Mouse (Mus musculus) hindbrain, embryonic 10.5 days (tissue): ENCODE results near the gene Ubap1. TPM values are rescaled to one million over a fixed set of nuclear protein-coding genes. Genes with fewer than 3 reads are reported as not detected.
A peak's percentile ranks its signal among the peaks of the same experiment; 100 is the strongest.

Source experiments
- DNase-seq: peaks from one replicate; pipeline ENCODE4 v3.0.0-alpha.2; 2017; ENCODE audit warnings: low spot score
- H3K27ac ChIP-seq: fragments of 300-500 bp; sonication (generic); 2 replicates; pipeline ENCODE4 v1.5.1; 2016; ENCODE audit warnings: mild to moderate bottlenecking, moderate library complexity
- H3K27me3 ChIP-seq: fragments of 300-500 bp; sonication (generic); 2 replicates; pipeline ENCODE4 v1.6.1; 2016; ENCODE audit warnings: mild to moderate bottlenecking; ENCODE audit not compliant: poor library complexity, insufficient read depth, severe bottlenecking
- H3K36me3 ChIP-seq: fragments of 300-500 bp; sonication (generic); 2 replicates; pipeline ENCODE4 v1.6.1; 2016; ENCODE audit warnings: mild to moderate bottlenecking, moderate library complexity
- H3K4me1 ChIP-seq: fragments of 300-500 bp; sonication (generic); replicated peaks from 2 replicates; pipeline ENCODE4 v1.6.1; 2016; ENCODE audit warnings: mild to moderate bottlenecking
- H3K4me3 ChIP-seq: fragments of 300-500 bp; sonication (generic); 2 replicates; pipeline ENCODE4 v1.5.1; 2016; ENCODE audit warnings: mild to moderate bottlenecking, moderate library complexity
- H3K9me3 ChIP-seq: fragments of 300-500 bp; sonication (generic); 2 replicates; pipeline ENCODE4 v1.6.1; 2016; ENCODE audit warnings: mild to moderate bottlenecking, moderate library complexity
- WGBS: fragments of 180-500 bp; shearing (Covaris S2); methylation state at CpG from one replicate; pipeline ENCODE4 v1.1.7; 2016; 5-methylcytosine and 5-hydroxymethylcytosine counted together
- polyA plus RNA-seq: library from polyadenylated mRNA; unstranded; fragments of >200 nt; fragmentation: Nextera tagmentation; extraction: Ambion mirVana; gene quantifications from 2 replicates; pipeline ENCODE4 v1.2.1, GENCODE M21; 2016

Gene Ubap1
- polyA plus RNA-seq = 73.4 and 73.8 TPM in 2 replicates

DNA sequence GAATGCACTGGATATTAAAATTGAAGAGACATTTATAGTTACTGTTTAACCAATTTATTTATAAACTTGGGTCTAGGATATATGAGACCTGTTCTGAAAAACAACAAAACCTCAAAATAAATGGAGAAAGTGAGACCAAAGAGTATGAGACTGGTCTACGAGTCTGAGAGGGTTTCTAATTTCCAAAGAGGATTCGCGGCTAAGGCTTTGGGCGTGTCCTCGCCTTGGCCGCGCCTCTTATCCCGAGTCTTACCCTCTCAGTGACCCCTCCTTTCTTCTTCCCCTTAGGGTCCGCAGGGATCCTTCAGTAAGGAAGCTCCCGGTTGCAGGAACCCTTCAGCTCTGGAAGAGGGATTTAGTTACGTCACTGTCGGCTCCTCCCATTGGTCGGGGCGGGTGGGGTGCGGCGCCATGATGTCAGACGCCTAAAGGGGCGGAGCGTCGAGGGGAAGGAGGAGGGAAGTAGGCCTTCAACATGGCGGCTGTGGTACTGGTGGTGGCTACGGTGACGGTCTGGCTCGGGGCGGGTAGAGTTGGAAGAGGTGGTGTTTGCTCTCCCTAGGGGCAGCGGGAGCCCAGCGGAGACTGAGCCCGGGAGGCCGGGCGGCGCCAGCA lies at the start of gene Ubap1:
Gene Ubap1 (plus strand): TSS at position 413 of the 615 bp plus-strand sequence.
- peak; percentile 99 for DNase-seq
- peak within 1 kb of the TSS; percentile 94 for H3K27ac ChIP-seq
- H3K27me3 ChIP-seq = no peaks in the 10 kb centered on the region
- peak within 1 kb of the TSS; percentile 78 for H3K4me3 ChIP-seq
- peaks cover 19% of the 10 kb centered on the region for H3K4me1 ChIP-seq
- WGBS = under 1% methylated on average over 31 of the region's 31 CpGs
- H3K36me3 ChIP-seq = peaks cover 26% of the 10 kb centered on the region
- H3K9me3 ChIP-seq = no peaks in the 10 kb centered on the region

DNA sequence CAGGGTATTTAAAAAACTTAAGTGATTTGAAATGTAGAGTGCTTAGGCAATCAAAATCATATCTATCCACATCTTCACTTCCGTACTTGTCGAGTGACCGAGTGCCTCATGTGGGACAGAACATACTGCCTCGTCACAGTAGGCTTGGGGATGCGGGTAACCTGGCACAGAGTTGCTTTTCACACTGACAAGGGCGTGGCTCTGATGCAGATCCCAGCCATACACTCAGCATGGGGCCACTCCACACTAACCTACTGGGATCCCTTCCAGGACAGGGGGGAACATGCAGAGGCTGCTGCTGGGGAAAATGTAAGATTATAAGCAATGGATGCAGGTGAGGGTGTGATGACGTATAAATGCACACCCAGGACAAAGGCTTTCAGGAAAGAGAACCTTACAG lies 45.1 kb upstream of the Ubap1 start:
- DNase-seq = no peak
- 91% methylated on average over 7 of the region's 7 CpGs for WGBS
- peaks cover 90% of the 10 kb centered on the region for H3K36me3 ChIP-seq

DNA sequence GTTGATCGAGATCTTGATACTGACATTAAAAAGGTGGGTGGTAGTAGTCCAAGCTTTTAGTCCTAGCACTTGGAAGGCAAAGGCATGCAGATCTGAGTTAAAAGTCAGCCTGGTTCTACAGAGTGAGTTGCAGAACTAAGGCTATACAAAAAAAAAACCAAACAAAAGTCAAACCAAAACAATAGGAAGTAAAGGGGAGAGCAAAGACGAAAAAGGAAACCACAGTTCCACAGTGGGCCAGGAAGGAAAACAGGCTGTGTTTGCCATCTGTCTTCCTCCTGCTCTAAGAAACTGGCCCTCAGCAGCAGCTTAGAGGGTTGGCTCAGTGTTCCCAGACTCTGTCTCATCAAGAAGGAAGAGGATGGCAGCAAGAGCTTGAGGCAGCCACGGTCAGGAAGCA lies 44.5 kb upstream of the Ubap1 start:
- Histone ChIP-seq H3K27me3 (no peaks in the 10 kb centered on the region), H3K9me3 (no peaks in the 10 kb centered on the region), H3K4me1 (no peaks in the 10 kb centered on the region), H3K36me3 (peaks cover 90% of the 10 kb centered on the region), H3K4me3 (no peak overlapping the region), H3K27ac (no peak overlapping the region)
- no peak for DNase-seq
- WGBS = 70% methylated on average over 3 of the region's 3 CpGs

More for the DNA sequence above, 45.1 kb upstream of the Ubap1 start:
- no peak overlapping the region for H3K27ac ChIP-seq
- no peaks in the 10 kb centered on the region for H3K9me3 ChIP-seq
- no peaks in the 10 kb centered on the region for H3K4me1 ChIP-seq
- H3K4me3 ChIP-seq = no peak overlapping the region
- no peaks in the 10 kb centered on the region for H3K27me3 ChIP-seq

DNA sequence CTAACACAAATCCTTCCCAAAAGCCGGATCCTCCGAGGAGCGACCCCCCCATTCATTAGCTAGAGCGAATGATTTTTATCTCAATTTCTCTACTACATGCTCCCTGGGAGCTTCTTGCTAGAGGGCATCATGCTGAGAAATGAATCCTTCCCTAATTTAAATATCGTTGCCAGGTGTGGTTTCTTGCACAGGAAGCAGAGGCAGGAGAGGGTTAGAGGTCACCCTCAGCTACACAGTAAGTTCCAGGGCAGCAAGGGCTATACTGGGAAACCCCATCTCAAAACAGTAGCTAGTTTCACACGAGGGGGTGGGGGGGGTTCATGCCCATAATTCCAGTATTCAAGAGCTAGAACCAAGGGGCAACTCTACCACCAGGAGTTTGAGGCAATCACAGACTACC lies 41.4 kb upstream of the Ubap1 start:
- Histone ChIP-seq H3K36me3 (peaks cover 90% of the 10 kb centered on the region), H3K27ac (no peak overlapping the region), H3K4me3 (no peak overlapping the region), H3K27me3 (no peaks in the 10 kb centered on the region), H3K9me3 (no peaks in the 10 kb centered on the region), H3K4me1 (0 out of 2 replicates have a peak, but pooled peaks cover 2% of the 10 kb centered on the region)
- WGBS = 86% methylated on average over 6 of the region's 6 CpGs
- no peak for DNase-seq

DNA sequence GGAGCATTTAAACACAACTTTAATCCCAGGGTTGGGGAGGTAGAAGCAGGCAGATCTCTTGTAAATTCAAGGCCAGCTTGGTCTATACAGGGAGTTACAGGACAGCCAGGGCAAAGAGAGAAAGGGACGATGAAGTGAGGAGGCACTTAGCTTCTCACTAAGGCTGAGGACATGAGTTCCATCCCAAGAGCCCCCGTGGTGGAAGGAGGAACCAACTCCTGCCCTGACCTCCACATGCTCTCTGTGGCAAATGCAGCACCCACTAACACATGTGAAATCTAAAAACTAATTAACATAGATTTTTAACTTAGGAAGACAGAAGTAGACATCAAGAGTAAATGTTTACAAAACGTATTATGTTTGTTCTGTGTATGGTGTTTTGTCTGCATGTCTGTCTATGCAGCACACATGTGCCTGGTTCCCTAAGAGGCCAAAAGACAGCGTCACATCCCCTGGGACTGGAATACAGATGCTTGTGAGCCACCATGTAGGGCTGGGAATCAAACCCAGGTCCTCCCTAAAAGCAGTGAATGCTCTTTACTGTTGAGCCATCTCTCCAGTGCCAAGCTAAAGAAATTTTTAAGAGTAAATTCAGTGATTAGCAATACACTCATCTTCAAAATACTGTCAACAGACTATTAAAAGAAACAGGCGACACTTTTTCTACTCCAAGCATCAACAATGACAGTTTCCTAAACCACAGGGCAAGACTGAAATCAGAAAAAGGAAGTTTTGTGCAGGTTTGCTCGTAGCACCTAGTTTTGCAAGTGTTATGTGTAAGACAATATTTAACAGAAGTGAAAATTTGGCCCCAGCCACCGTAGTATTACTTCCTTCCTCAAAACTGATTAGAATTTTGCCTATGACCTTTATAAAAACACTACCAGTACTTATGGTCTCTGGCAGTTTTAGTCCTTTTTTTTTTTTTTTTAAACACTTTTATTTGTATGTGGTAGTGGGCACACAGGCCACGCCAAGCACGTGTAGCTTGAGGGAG lies 37.9 kb upstream of the Ubap1 start:
- Histone ChIP-seq H3K36me3 (peaks cover 72% of the 10 kb centered on the region), H3K27me3 (no peaks in the 10 kb centered on the region), H3K4me1 (peaks cover 23% of the 10 kb centered on the region), H3K27ac (no peak overlapping the region), H3K4me3 (no peak overlapping the region), H3K9me3 (no peaks in the 10 kb centered on the region)
- no peak for DNase-seq
- WGBS = 89% methylated on average over 9 of the region's 9 CpGs

DNA sequence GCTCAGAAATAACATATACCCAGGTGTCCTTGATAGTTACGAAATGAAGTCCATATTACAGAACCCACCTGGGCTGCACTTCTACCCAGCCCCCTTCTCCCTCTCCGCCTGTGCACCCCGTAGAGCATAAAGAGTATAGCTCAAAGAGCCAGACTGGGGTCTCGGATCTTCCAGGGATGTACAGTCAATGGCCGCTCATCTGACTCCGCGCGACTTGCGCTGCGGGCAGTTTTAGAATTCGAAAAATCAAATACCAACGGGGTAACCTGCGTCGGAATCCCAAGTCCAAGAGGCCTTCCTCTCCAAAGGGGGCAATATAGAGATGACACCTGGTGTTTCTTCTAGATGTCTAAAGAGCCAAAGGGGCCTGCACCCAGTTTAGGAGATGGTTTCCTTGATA lies 35.1 kb upstream of the Ubap1 start:
- Histone ChIP-seq H3K4me3 (peak overlapping the region; percentile 94), H3K27ac (peak overlapping the region; percentile 93), H3K36me3 (peaks cover 43% of the 10 kb centered on the region), H3K27me3 (no peaks in the 10 kb centered on the region), H3K4me1 (peaks cover 23% of the 10 kb centered on the region), H3K9me3 (no peaks in the 10 kb centered on the region)
- DNase-seq = peak; percentile 16
- WGBS = 21% methylated on average over 14 of the region's 14 CpGs

DNA sequence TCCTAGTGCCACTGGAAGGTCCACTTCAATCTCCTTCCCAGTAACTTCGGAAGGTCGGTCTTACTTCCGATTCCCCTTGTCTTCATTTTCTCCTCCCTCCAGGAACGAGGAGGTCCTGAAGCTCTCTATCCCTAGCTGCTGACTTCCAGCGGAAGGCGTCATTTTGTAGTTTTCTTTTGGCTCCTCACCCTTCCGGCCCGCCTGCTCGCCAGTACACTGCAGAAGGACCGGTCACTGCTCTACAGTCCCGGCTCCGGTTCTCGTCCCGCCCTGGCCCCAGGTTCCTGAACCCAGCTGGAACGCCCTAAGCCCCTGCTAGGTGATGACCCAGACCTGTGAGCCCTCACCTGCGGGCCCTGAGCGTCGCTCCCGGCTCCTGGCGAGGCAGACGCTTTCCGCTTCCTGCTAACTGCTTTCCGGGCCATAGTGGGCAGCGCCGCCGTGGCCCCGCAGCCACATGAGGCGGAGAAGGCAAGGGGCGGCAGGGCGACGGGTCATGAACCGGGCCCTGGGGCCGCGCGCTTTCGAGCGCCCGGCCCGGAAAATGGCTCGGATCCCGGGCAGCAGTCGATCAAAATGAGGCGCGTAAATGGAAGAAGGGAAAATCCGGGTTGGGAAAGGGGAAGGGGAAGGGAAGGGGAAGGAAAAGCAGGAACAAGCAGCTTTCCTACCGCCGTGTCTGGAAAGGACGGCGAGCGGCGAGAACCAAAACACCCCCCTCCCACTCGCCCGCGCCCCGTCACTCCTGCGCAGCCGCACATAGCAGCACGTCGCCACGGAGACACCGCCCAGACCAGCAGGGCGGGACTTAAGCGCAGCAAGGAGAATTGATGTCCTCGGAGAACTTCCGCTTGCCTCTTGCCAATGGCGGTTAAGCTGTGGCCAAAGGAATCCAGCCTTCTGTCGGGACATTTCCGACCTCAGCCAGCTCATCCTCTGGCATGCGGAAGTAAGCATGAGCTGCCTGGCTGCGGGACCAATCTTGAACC lies 34.4 kb upstream of the Ubap1 start, which contains the start of gene Dcaf12:
Gene Dcaf12 (minus strand): TSS at position 749 of the 989 bp plus-strand sequence.
- Histone ChIP-seq H3K9me3 (no peaks in the 10 kb centered on the region), H3K36me3 (peaks cover 36% of the 10 kb centered on the region), H3K27me3 (no peaks in the 10 kb centered on the region), H3K4me1 (peaks cover 23% of the 10 kb centered on the region), H3K27ac (peak within 1 kb of the TSS; percentile 93), H3K4me3 (peak within 1 kb of the TSS; percentile 94)
- WGBS = under 1% methylated on average over 70 of the region's 70 CpGs
- peak; percentile 94 for DNase-seq

DNA sequence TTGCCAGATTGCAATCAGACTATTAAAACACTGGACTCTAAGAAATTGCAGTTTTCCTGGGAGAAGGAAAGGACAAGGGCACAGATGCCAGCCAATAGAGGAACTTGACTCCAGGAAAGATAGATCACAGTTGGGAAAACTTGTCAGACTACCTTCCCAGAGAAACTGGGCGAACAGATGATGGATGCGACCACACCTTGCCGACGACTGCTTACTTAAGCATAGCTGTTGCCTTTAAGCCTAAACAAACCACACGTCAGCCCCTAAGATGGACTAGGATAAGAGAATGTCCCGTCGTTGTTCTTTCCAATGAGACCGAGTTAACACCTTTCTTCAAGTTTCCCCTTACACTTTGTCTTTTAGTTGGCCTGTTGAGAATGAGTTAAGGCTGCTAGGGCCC lies 33.6 kb upstream of the Ubap1 start:
- H3K4me3 ChIP-seq = peak overlapping the region; percentile 94
- WGBS = 62% methylated on average over 8 of the region's 8 CpGs
- no peaks in the 10 kb centered on the region for H3K9me3 ChIP-seq
- H3K36me3 ChIP-seq = peaks cover 29% of the 10 kb centered on the region
- H3K4me1 ChIP-seq = peaks cover 25% of the 10 kb centered on the region
- H3K27me3 ChIP-seq = no peaks in the 10 kb centered on the region
- H3K27ac ChIP-seq = peak overlapping the region; percentile 93
- no peak for DNase-seq

DNA sequence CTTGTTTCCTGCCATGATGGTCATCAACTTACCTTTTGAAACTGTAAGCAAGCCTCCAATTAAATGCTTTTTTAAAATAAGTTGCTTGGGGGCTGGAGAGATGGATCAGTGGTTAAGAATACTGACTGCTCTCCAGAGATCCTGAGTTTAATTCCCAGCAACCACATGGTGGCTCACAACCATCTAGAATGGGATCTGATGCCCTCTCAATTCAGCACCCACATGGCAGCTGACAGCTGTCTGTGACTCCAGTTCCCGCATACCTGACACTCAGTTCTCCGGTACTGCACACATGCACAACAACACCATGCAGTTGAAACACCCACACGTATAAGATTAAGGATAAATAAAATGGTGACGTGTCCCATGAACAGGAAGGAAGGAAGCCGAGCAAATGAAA lies 30.5 kb upstream of the Ubap1 start:
- no peaks in the 10 kb centered on the region; the same call in 1 of the 2 replicates for H3K36me3 ChIP-seq
- no peaks in the 10 kb centered on the region for H3K27me3 ChIP-seq
- no peak overlapping the region for H3K27ac ChIP-seq
- H3K9me3 ChIP-seq = no peaks in the 10 kb centered on the region
- DNase-seq = no peak
- no peak overlapping the region for H3K4me3 ChIP-seq
- peaks cover 19% of the 10 kb centered on the region for H3K4me1 ChIP-seq
- WGBS = 90% methylated on average over 5 of the region's 5 CpGs

DNA sequence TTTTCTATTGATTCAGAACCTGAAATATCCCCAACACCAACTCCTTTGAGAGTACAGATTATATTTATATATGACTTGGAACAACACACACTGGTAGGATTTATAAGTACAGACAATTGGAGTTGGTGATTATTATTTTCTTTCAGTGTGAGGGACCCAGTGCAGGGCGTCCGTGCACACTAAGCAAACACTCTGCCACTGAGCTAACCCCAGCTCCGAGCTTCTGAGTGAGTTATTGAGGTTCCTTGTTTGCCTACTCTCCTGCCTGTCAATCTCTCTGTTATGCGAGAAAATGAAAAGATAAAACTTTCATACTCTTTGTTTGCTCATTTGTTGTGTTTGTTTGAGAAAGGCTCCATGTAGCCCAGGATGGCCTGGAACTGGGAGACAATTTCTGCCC lies 27.8 kb upstream of the Ubap1 start:
- no peak for DNase-seq
- Histone ChIP-seq H3K9me3 (no peaks in the 10 kb centered on the region), H3K4me1 (0 out of 2 replicates have a peak, but pooled peaks cover 4% of the 10 kb centered on the region), H3K27me3 (no peaks in the 10 kb centered on the region), H3K36me3 (no peaks in the 10 kb centered on the region), H3K27ac (no peak overlapping the region), H3K4me3 (no peak overlapping the region)
- 78% methylated on average over 4 of the region's 4 CpGs for WGBS

DNA sequence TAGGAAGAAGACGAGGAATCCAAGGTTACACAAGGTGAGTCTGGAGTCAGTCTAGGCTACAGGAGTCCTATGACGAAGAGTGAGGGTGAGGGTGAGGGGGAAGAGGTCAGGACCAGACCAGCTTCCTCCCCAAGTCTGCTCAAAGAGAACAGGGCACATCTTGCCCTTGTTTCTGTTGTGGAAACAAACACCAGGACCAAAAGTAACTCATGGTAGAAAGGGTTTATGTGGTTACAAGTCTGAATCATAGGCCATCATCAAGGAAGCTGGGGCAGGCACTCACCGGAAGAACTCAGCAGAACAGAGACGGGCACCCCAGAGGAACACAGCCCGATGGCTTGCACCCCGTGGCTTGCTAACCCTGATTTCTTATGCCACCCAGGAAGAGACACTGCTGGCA lies 21.9 kb upstream of the Ubap1 start:
- H3K27me3 ChIP-seq = no peaks in the 10 kb centered on the region
- H3K27ac ChIP-seq = no peak overlapping the region
- H3K4me1 ChIP-seq = peaks cover 10% of the 10 kb centered on the region; the same call in 1 of the 2 replicates
- no peaks in the 10 kb centered on the region for H3K9me3 ChIP-seq
- no peak overlapping the region for H3K4me3 ChIP-seq
- no peaks in the 10 kb centered on the region for H3K36me3 ChIP-seq
- DNase-seq = no peak
- WGBS = 91% methylated on average over 6 of the region's 6 CpGs

DNA sequence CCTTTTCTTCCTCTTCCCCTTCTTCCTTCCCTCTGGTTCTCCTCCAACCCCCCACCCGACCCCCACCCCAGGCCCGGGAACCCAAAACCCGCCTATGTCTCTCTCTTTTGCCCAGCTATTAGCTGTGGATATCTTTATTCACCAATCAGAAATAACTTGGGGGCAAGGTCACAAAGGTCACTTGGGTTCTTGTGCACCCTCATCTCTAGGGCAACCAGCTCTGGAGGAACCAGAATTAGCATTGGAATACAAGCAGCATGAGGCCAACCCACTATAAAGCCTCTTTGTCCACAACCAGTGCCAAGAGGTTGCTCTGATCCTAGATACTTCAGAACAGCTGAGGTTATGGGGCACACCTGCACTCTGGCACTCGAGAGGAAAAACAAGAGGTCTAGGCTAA lies 19.3 kb upstream of the Ubap1 start:
- H3K27me3 ChIP-seq = no peaks in the 10 kb centered on the region
- peaks cover 10% of the 10 kb centered on the region; the same call in 1 of the 2 replicates for H3K4me1 ChIP-seq
- WGBS = 24% methylated on average over 4 of the region's 4 CpGs
- H3K27ac ChIP-seq = no peak overlapping the region
- no peaks in the 10 kb centered on the region for H3K36me3 ChIP-seq
- H3K4me3 ChIP-seq = no peak overlapping the region
- no peak for DNase-seq
- H3K9me3 ChIP-seq = no peaks in the 10 kb centered on the region
